Mouse (Mus musculus): ENCODE results near the gene St3gal6.

DNA sequence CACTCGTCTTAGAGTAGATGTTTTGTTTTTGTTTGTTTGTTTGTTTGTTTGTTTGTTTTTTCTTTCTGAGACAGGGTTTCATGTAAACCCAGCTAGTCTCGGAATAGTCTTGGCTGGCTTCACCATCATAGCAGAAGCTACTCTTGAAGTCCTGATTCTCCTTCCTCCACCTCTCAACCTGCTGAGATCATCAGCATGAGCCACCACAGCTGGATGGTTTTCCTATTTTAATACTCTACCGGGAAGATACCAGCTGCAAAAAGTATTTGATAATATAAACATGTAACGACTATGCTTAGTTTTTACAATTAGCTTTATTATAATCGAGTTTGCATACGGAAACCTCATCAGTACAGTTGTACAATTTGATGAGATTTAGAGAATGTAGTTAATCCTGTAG, 21.5 kb downstream of the St3gal6 start:
- TF ChIP-seq CTCF (IDR thresholded peaks at IDR 0.05 in 2 of 3, conservative IDR thresholded peaks at IDR 0.05 in 1 of 3; ENCODE audit: control insufficient read depth in 1 of 3, insufficient read depth in 1 of 3, low read depth in 2 of 3, low read length in 3 of 3, poor library complexity in 1 of 3, severe bottlenecking in 1 of 3) (no peak), USF1 (IDR thresholded peaks at IDR 0.05; ENCODE audit: low read depth, low read length) (no peak)

Data from MEL (cell line).